Mouse (Mus musculus): ENCODE data around the gene Zmpste24. TPM values are rescaled to one million over a fixed set of nuclear protein-coding genes. Genes with fewer than 3 reads are reported as not detected.

The Zmpste24 gene
- polyA plus RNA-seq, 1 experiment from 2014 or later = 27.6 TPM

GRCm38 (mm10) chr4:121016021-121016898 is 81.8 kb downstream of the Zmpste24 start:
- H3K27me3 ChIP-seq = no peaks in the 10 kb centered on the region
- 6% methylated on average over 40 of the region's 40 CpGs for WGBS
- no peaks in the 10 kb centered on the region for H3K9me3 ChIP-seq (replicated peaks)
- peak overlapping the region; percentile 65; the same call in 1 of the 2 replicates for H3K27ac ChIP-seq (replicated peaks)
- peak overlapping the region; percentile 84 for H3K4me3 ChIP-seq (replicated peaks)
- H3K4me1 ChIP-seq = peaks cover 13% of the 10 kb centered on the region
- ATAC-seq (ENCODE audit: insufficient number of reproducible peaks, low FRiP score, low TSS enrichment, low read depth) = peak; percentile 25; the same call in 1 of the 2 replicates
- no peaks in the 10 kb centered on the region for H3K36me3 ChIP-seq
- H3K9ac ChIP-seq = peak overlapping the region; percentile 58
- H3K4me2 ChIP-seq (replicated peaks) = peak overlapping the region; percentile 87

GRCm38 (mm10) chr4:121015268-121015659 is 82.8 kb downstream of the Zmpste24 start:
- Histone ChIP-seq H3K27me3 (no peaks in the 10 kb centered on the region), H3K9me3 (replicated peaks) (no peaks in the 10 kb centered on the region), H3K27ac (replicated peaks) (no peak overlapping the region), H3K4me1 (peaks cover 13% of the 10 kb centered on the region), H3K9ac (no peak overlapping the region), H3K36me3 (no peaks in the 10 kb centered on the region), H3K4me2 (replicated peaks) (peak overlapping the region; percentile 87; the same call in 1 of the 2 replicates), H3K4me3 (replicated peaks) (no peak overlapping the region)
- no peak for ATAC-seq (ENCODE audit: insufficient number of reproducible peaks, low FRiP score, low TSS enrichment, low read depth)
- WGBS = 81% methylated on average over 7 of the region's 7 CpGs

- Histone ChIP-seq H3K4me2 (replicated peaks) (peak overlapping the region; percentile 87; the same call in 1 of the 2 replicates), H3K36me3 (no peaks in the 10 kb centered on the region), H3K9me3 (replicated peaks) (no peaks in the 10 kb centered on the region), H3K4me3 (replicated peaks) (no peak overlapping the region), H3K27me3 (no peaks in the 10 kb centered on the region), H3K27ac (replicated peaks) (no peak overlapping the region), H3K9ac (no peak overlapping the region), H3K4me1 (peaks cover 13% of the 10 kb centered on the region)
- WGBS = 76% methylated on average over 10 of the region's 10 CpGs
- no peak for ATAC-seq (ENCODE audit: insufficient number of reproducible peaks, low FRiP score, low TSS enrichment, low read depth)
These were observed 83.3 kb downstream of the Zmpste24 start for GRCm38 (mm10) chr4:121014594-121015267.

GRCm38 (mm10) chr4:121010770-121011549 is 87.1 kb downstream of the Zmpste24 start:
- Histone ChIP-seq H3K27me3 (no peaks in the 10 kb centered on the region), H3K36me3 (no peaks in the 10 kb centered on the region), H3K9me3 (replicated peaks) (no peaks in the 10 kb centered on the region), H3K4me1 (peaks cover 3% of the 10 kb centered on the region), H3K4me3 (replicated peaks) (no peak overlapping the region), H3K4me2 (replicated peaks) (no peak overlapping the region), H3K27ac (replicated peaks) (no peak overlapping the region), H3K9ac (no peak overlapping the region)
- WGBS = 79% methylated on average over 11 of the region's 11 CpGs
- no peak for ATAC-seq (ENCODE audit: insufficient number of reproducible peaks, low FRiP score, low TSS enrichment, low read depth)

Other genes starting within 250 kb of the Zmpste24 start
- gene Rims3, start 243.4 kb downstream of the Zmpste24 start, polyA plus RNA-seq (2015; fragmentation: Nextera tagmentation; extraction: Ambion mirVana) = 1.6 and 2.4 TPM in 2 replicates
- gene Exo5, start 173.2 kb downstream of the Zmpste24 start, polyA plus RNA-seq (2015; fragmentation: Nextera tagmentation; extraction: Ambion mirVana) = 25.9 and 26.4 TPM in 2 replicates
- gene Zfp69, start 146.5 kb downstream of the Zmpste24 start, polyA plus RNA-seq (2015; fragmentation: Nextera tagmentation; extraction: Ambion mirVana) = 6.9 and 7.9 TPM in 2 replicates
- 14.9 and 15.7 TPM in 2 replicates for gene Smap2, start 81.0 kb downstream of the Zmpste24 start, polyA plus RNA-seq (2015; fragmentation: Nextera tagmentation; extraction: Ambion mirVana)
- 67.2 and 97.9 TPM in 2 replicates for gene Col9a2, start 58.9 kb downstream of the Zmpste24 start, polyA plus RNA-seq (2015; fragmentation: Nextera tagmentation; extraction: Ambion mirVana)
- not detected in 2 replicates for gene Tmco2, start 11.0 kb upstream of the Zmpste24 start, polyA plus RNA-seq (2015; fragmentation: Nextera tagmentation; extraction: Ambion mirVana)
- gene Rlf, start 116.8 kb upstream of the Zmpste24 start, polyA plus RNA-seq (2015; fragmentation: Nextera tagmentation; extraction: Ambion mirVana) = 27.0 and 27.4 TPM in 2 replicates
- gene Gm12888, start 226.7 kb upstream of the Zmpste24 start, polyA plus RNA-seq (2015; fragmentation: Nextera tagmentation; extraction: Ambion mirVana) = not detected in 2 replicates

Measured in embryonic facial prominence, embryonic 15.5 days (tissue).